Mouse (Mus musculus) thymus, postnatal 0 days (tissue): Measurements from ENCODE around the gene Hmgb1. TPM values are rescaled to one million over a fixed set of nuclear protein-coding genes. Genes with fewer than 3 reads are reported as not detected.

Experiments
- DNase-seq: peaks from one replicate; pipeline ENCODE4 v3.0.0-alpha.2; 2015; ENCODE audit warnings: low spot score
- polyA plus RNA-seq: library from polyadenylated mRNA; unstranded; fragments of >200 nt; fragmentation: Nextera tagmentation; extraction: Ambion mirVana; gene quantifications from 2 replicates; pipeline ENCODE4 v1.2.1, GENCODE M21; 2015

The Hmgb1 gene
- polyA plus RNA-seq, 1 experiment from 2014 or later: 2,714 TPM

- DNase-seq: no peak
Measured at GRCm38 (mm10) chr5:149107566-149107965, 76.7 kb downstream of the Hmgb1 start.

- no peak for DNase-seq
Measured at GRCm38 (mm10) chr5:149104096-149104725, 80.1 kb downstream of the Hmgb1 start.

- no peak for DNase-seq
Measured at GRCm38 (mm10) chr5:149101869-149102268, 82.4 kb downstream of the Hmgb1 start.

- DNase-seq: no peak
Measured at GRCm38 (mm10) chr5:149100091-149100490, 84.2 kb downstream of the Hmgb1 start.

- DNase-seq: no peak
Measured at GRCm38 (mm10) chr5:149099009-149099408, 85.3 kb downstream of the Hmgb1 start.

- DNase-seq: no peak
Measured at GRCm38 (mm10) chr5:149097841-149098240, 86.4 kb downstream of the Hmgb1 start.

- no peak for DNase-seq
Measured at GRCm38 (mm10) chr5:149096284-149096683, 88.0 kb downstream of the Hmgb1 start.

GRCm38 (mm10) chr5:149092926-149093325 is 91.4 kb downstream of the Hmgb1 start:
- no peak for DNase-seq

GRCm38 (mm10) chr5:149092526-149092925 is 91.8 kb downstream of the Hmgb1 start:
- no peak for DNase-seq

GRCm38 (mm10) chr5:149091256-149091655 is 93.0 kb downstream of the Hmgb1 start:
- no peak for DNase-seq

- DNase-seq: no peak
Measured at GRCm38 (mm10) chr5:149089860-149090259, 94.4 kb downstream of the Hmgb1 start.

- DNase-seq: no peak
Measured at GRCm38 (mm10) chr5:149089456-149089855, 94.8 kb downstream of the Hmgb1 start.

- DNase-seq: no peak
Measured at GRCm38 (mm10) chr5:149088891-149089290, 95.4 kb downstream of the Hmgb1 start.

GRCm38 (mm10) chr5:149088149-149088548 is 96.1 kb downstream of the Hmgb1 start:
- DNase-seq: no peak

- no peak for DNase-seq
Measured at GRCm38 (mm10) chr5:149086382-149087244, 97.7 kb downstream of the Hmgb1 start.

- DNase-seq: peak; percentile 90
Measured at GRCm38 (mm10) chr5:149080466-149080865, 103.8 kb downstream of the Hmgb1 start.

- DNase-seq: peak; percentile 55
Measured at GRCm38 (mm10) chr5:149079758-149080150, 104.5 kb downstream of the Hmgb1 start.

- DNase-seq: no peak
Measured at GRCm38 (mm10) chr5:149079018-149079757, 105.1 kb downstream of the Hmgb1 start.

- DNase-seq: no peak
Measured at GRCm38 (mm10) chr5:149077136-149077535, 107.2 kb downstream of the Hmgb1 start.

GRCm38 (mm10) chr5:149071546-149071945 is 112.7 kb downstream of the Hmgb1 start:
- no peak for DNase-seq

GRCm38 (mm10) chr5:149068745-149069144 is 115.5 kb downstream of the Hmgb1 start:
- DNase-seq: no peak

GRCm38 (mm10) chr5:149068247-149068740 is 116.0 kb downstream of the Hmgb1 start:
- DNase-seq: peak; percentile 45
